In the genomic region with DNA sequence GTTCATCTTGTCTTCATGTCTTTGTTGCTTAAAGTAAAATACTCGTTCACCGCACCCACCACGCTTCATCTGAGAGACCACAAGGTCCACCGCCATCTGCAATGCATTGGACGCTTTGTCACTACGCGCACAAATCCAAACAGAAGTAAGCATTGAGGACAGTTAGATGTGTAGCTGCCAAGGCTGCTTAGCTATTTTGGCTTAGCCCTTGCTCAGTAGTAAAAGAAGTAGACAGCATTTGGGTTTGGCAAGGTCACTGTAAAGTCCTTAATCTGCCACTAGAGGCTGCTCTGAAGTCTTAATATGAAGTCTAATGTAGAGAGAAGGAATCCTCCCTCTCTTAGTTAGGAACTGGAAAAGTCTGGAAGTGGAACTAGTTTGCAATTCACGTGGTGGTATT, we compare ENCODE assay signal across 9 mouse cellular contexts. TPM values are rescaled to one million over a fixed set of nuclear protein-coding genes. Genes with fewer than 3 reads are reported as not detected.
A peak's percentile ranks its signal among the peaks of the same experiment; 100 is the strongest.
DNase-seq lines count a peak whose midpoint lies in the region; ATAC-seq and TF ChIP-seq lines count a peak whose summit lies in the region.
"Had no signal": no experiment of that assay in that cellular context is flagged by ENCODE, and none has a peak within 500 bp of the region (broad histone marks: within the 10 kb centered on the region; RNA-seq: fewer than 3 reads in every experiment).

No protein-coding gene starts in this region.

- no peaks in the 10 kb centered on the region for H3K36me3 ChIP-seq in embryonic facial prominence, embryonic 14.5 days (ENCODE audit: control insufficient read depth, insufficient read depth, low read length)
- H3K36me3 ChIP-seq in hindbrain, embryonic 11.5 days (ENCODE audit: control insufficient read depth, insufficient read depth, low read length) = no peaks in the 10 kb centered on the region
- H3K36me3 ChIP-seq in liver, embryonic 14.5 days (replicated peaks; ENCODE audit: control insufficient read depth, insufficient read depth, low read depth) = no peaks in the 10 kb centered on the region

- H3K4me2 ChIP-seq in embryonic facial prominence, embryonic 14.5 days (ENCODE audit: low read depth, low read length) = peak overlapping the region; percentile 36
- peak overlapping the region; percentile 39 for H3K4me2 ChIP-seq in hindbrain, embryonic 11.5 days (replicated peaks; ENCODE audit: low read depth, low read length)
- no peak overlapping the region for H3K4me2 ChIP-seq in liver, embryonic 14.5 days (ENCODE audit: low read depth)

- ATAC-seq in embryonic facial prominence, embryonic 14.5 days (ENCODE audit: low read depth) = no peak
- no peak for ATAC-seq in hindbrain, embryonic 11.5 days (ENCODE audit: low FRiP score)
- no peak for ATAC-seq in liver, embryonic 14.5 days (ENCODE audit: insufficient read depth)
- no peak for ATAC-seq in cerebellum, adult (ENCODE audit: insufficient number of reproducible peaks, low FRiP score, low TSS enrichment)

- WGBS in embryonic facial prominence, embryonic 14.5 days = 63% methylated on average over 8 of the region's 8 CpGs
- 62% methylated on average over 8 of the region's 8 CpGs for WGBS in hindbrain, embryonic 11.5 days
- WGBS in liver, embryonic 14.5 days (ENCODE audit: insufficient replicate concordance) = 54% methylated on average over 8 of the region's 8 CpGs

- H3K27ac ChIP-seq in embryonic facial prominence, embryonic 14.5 days (replicated peaks; ENCODE audit: low read depth, low read length) = no peak overlapping the region
- no peak overlapping the region for H3K27ac ChIP-seq in hindbrain, embryonic 11.5 days (ENCODE audit: low read depth, low read length)
- no peak overlapping the region for H3K27ac ChIP-seq in liver, embryonic 14.5 days

- no peaks in the 10 kb centered on the region for H3K9me3 ChIP-seq in embryonic facial prominence, embryonic 14.5 days (ENCODE audit: control insufficient read depth, low read length)
- H3K9me3 ChIP-seq in hindbrain, embryonic 11.5 days (ENCODE audit: control insufficient read depth, low read length) = no peaks in the 10 kb centered on the region
- no peaks in the 10 kb centered on the region for H3K9me3 ChIP-seq in liver, embryonic 14.5 days (ENCODE audit: control insufficient read depth, low read length)

- no peaks in the 10 kb centered on the region for H3K4me1 ChIP-seq in embryonic facial prominence, embryonic 14.5 days (ENCODE audit: control insufficient read depth, insufficient read depth, low read length)
- H3K4me1 ChIP-seq in hindbrain, embryonic 11.5 days (replicated peaks; ENCODE audit: control insufficient read depth, insufficient read depth, low read length) = no peaks in the 10 kb centered on the region
- H3K4me1 ChIP-seq in liver, embryonic 14.5 days (replicated peaks; ENCODE audit: control insufficient read depth in 2 of 2, insufficient read depth in 2 of 2, low read length in 1 of 2) = no peaks in the 10 kb centered on the region

- TF ChIP-seq EP300 in liver, embryonic 14.5 days (IDR thresholded peaks at IDR 0.05; ENCODE audit: low read depth) = no peak

- peak; percentile 13; the same call in 1 of the 2 replicates for TF ChIP-seq CTCF in liver, embryonic 14.5 days (IDR thresholded peaks at IDR 0.05; ENCODE audit: low read depth)

- DNase-seq in layer of hippocampus, adult 11-12 months (ENCODE audit: low spot score) = peak; percentile 5
- no peak for DNase-seq in layer of hippocampus, adult 9-10 months (ENCODE audit: low spot score)
- DNase-seq in embryonic facial prominence, embryonic 14.5 days (ENCODE audit: low spot score) = peak; percentile 64
- peak; percentile 23 for DNase-seq in hindbrain, embryonic 11.5 days (ENCODE audit: low spot score)
- DNase-seq in liver, embryonic 14.5 days (ENCODE audit: low read depth in 3 of 3, low spot score in 3 of 3) = no peak
- no peak for DNase-seq in spleen, postnatal 4 days (ENCODE audit: low spot score in 2 of 2)
- no peak for DNase-seq in left cerebral cortex, adult 11 months (ENCODE audit: low spot score)

- H3K4me3 ChIP-seq in embryonic facial prominence, embryonic 14.5 days (ENCODE audit: low read depth, low read length) = peak overlapping the region; percentile 5; the same call in 1 of the 2 replicates
- H3K4me3 ChIP-seq in hindbrain, embryonic 11.5 days (ENCODE audit: low read depth, low read length) = no peak overlapping the region
- H3K4me3 ChIP-seq in liver, embryonic 14.5 days (ENCODE audit: insufficient read depth in 1 of 2, low read depth in 2 of 2, low read length in 2 of 2) = no peak overlapping the region

- H3K27me3 ChIP-seq in embryonic facial prominence, embryonic 14.5 days (replicated peaks; ENCODE audit: control insufficient read depth, insufficient read depth, low read length) = no peaks in the 10 kb centered on the region
- no peaks in the 10 kb centered on the region for H3K27me3 ChIP-seq in hindbrain, embryonic 11.5 days (ENCODE audit: control insufficient read depth, insufficient read depth, low read length)
- H3K27me3 ChIP-seq in liver, embryonic 14.5 days (ENCODE audit: control insufficient read depth, insufficient read depth, low read length) = no peaks in the 10 kb centered on the region

- no peak overlapping the region for H3K9ac ChIP-seq in embryonic facial prominence, embryonic 14.5 days (ENCODE audit: low read depth, low read length)
- H3K9ac ChIP-seq in hindbrain, embryonic 11.5 days (ENCODE audit: low read depth, low read length) = no peak overlapping the region
- H3K9ac ChIP-seq in liver, embryonic 14.5 days (replicated peaks) = no peak overlapping the region

RNA-seq across cellular contexts. Expression of a gene that starts 57.1 kb away (rescaled TPM):
- polyA plus RNA-seq in embryonic facial prominence, embryonic 14.5 days (2014; fragmentation: Nextera tagmentation; extraction: Ambion mirVana) = 37.7 and 38.6 TPM in 2 replicates
- 2.9 and 4.9 TPM in 2 replicates for polyA plus RNA-seq in hindbrain, embryonic 11.5 days (2014; fragmentation: Nextera tagmentation; extraction: Ambion mirVana)
- polyA plus RNA-seq in liver, embryonic 14.5 days (2012; rRNA removed) = 0.52 and 0.71 TPM in 2 replicates
- 0.36 and 0.47 TPM in 2 replicates for polyA plus RNA-seq in liver, embryonic 14.5 days (2014; fragmentation: Nextera tagmentation; extraction: Ambion mirVana)
- polyA plus RNA-seq: spleen, adult 2 months had no signal

Comparison
In these comparisons a context has a peak if more than half of its experiments do, and no peak if none do; other contexts are left out.
1. DNase-seq: peak in layer of hippocampus, adult 11-12 months (single experiment), embryonic facial prominence, embryonic 14.5 days (single experiment) and hindbrain, embryonic 11.5 days (single experiment); none in layer of hippocampus, adult 9-10 months (single experiment), liver, embryonic 14.5 days (0 of 3), spleen, postnatal 4 days (0 of 2) and left cerebral cortex, adult 11 months (single experiment).